Mouse (Mus musculus): ENCODE results near the gene Prlr.

Prlr gene

GRCm38 (mm10) chr15:10325080-10325479, 148.0 kb downstream of the Prlr start, which contains the start of gene Gm21973:
TSS of gene Gm21973 (plus strand) at chr15:10325380.
- CTCF ChIA-PET, result no interaction called here

GRCm38 (mm10) chr15:10330626-10331025, 153.6 kb downstream of the Prlr start:
- CTCF ChIA-PET, result no interaction called here

GRCm38 (mm10) chr15:10332566-10332965, 155.5 kb downstream of the Prlr start:
- CTCF ChIA-PET, result no interaction called here

- CTCF ChIA-PET, result interaction anchor here (0.8 kb wide), 1 partner anchor 604 kb away, joined by 3 read pairs; no protein-coding TSS in a partner anchor
These were observed 161.6 kb downstream of the Prlr start for GRCm38 (mm10) chr15:10338606-10339005.

DNA sequence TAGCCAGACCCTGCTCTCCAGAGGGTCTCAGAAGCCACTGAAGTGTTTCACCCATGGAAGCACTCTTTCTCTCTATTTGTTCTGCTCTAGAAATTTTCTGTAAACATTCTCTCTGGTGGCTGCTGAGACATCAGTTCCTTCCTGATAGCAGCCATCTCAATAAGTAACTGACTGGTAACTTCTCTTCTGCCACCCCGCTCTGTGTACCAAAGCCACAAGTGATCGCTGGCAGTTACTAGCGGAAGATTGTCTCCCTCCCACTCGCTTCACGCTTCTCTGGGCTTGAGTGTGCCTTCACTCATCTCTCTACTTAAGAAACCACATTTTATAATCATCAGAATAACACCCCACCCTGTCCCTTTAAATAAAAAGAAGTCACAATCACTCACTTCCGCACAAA, 170.0 kb downstream of the Prlr start:
- CTCF ChIA-PET, result no interaction called here

- CTCF ChIA-PET, result no interaction called here
These were observed 181.3 kb downstream of the Prlr start, which contains the start of gene Agxt2 for GRCm38 (mm10) chr15:10358039-10358948. TSS of gene Agxt2 (plus strand) at chr15:10358532.

DNA sequence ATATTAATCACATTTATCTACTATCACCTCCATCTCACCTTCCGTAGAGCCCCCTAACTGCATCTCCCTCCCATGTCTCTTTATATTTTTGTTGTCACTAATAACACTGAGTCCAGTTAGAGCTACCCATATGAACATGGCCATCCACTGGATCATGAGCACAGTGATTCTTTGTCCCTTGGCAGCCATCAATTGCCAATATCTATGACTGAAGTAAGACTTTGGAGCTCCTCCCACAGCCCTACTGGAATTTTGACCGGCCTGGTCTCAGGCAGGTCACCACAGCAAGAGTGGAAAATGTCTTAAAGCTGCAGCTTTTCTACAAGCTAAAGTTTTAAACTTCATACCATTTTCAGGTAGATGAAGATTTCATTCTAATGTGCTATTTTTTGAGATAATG, 189.3 kb downstream of the Prlr start:
- CTCF ChIA-PET, result no interaction called here

DNA sequence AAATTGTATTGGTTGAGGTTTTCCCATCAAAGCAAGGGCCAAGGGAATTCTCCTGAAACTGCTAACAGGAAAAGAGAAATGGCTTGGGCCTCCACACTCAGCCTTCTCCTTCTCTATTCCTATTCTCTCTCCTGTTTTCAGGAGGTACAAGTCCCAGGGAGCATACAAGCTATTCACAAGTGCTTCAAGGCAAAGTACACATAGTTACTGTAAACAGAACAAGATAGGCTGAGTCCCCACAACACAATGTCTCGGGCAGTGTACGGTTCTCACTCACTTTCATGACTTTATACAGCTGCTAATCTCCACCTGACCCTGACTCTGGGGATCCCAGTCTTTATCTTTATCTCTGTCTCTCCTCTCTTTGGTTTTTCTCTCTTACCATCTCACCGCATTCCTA, 198.4 kb downstream of the Prlr start:
- CTCF ChIA-PET, result no interaction called here

- CTCF ChIA-PET, result no interaction called here
These were observed 201.4 kb downstream of the Prlr start for GRCm38 (mm10) chr15:10378338-10378959.

- CTCF ChIA-PET, result no interaction called here
These were observed 202.9 kb downstream of the Prlr start for GRCm38 (mm10) chr15:10379757-10380458.

GRCm38 (mm10) chr15:10387263-10387662, 210.2 kb downstream of the Prlr start:
- CTCF ChIA-PET, result no interaction called here

All from spleen, embryonic (tissue).